Mouse (Mus musculus) liver, embryonic 12.5 days (tissue): Measurements from ENCODE around the gene Fcrl6. TPM values are rescaled to one million over a fixed set of nuclear protein-coding genes. Genes with fewer than 3 reads are reported as not detected.

Experiments used
- ATAC-seq: fragments of 200-750 bp; cut with Nextera tagmentation; 2 replicates; pipeline ENCODE4 v1.8.0; 2017; ENCODE audit warnings: moderate number of reproducible peaks, mild to moderate bottlenecking, moderate library complexity
- H3K27ac ChIP-seq: fragments of 300-500 bp; sonication (generic); 2 replicates; pipeline ENCODE4 v1.5.1; 2016; ENCODE audit warnings: mild to moderate bottlenecking
- H3K27me3 ChIP-seq: fragments of 300-500 bp; sonication (generic); replicated peaks from 2 replicates; pipeline ENCODE4 v1.6.1; 2016; ENCODE audit warnings: mild to moderate bottlenecking, moderate library complexity
- H3K36me3 ChIP-seq: fragments of 300-500 bp; sonication (generic); 2 replicates; pipeline ENCODE4 v1.6.1; 2016; ENCODE audit warnings: mild to moderate bottlenecking, moderate library complexity
- H3K4me1 ChIP-seq: fragments of 300-500 bp; sonication (generic); 2 replicates; pipeline ENCODE4 v1.6.1; 2016
- H3K4me2 ChIP-seq: fragments of 300-500 bp; sonication (generic); 2 replicates; pipeline ENCODE4 v1.6.1; 2016; ENCODE audit warnings: mild to moderate bottlenecking, moderate library complexity
- H3K4me3 ChIP-seq: fragments of 300-500 bp; sonication (generic); 2 replicates; pipeline ENCODE4 v1.5.1; 2016; ENCODE audit warnings: mild to moderate bottlenecking, moderate library complexity
- H3K9ac ChIP-seq: fragments of 300-500 bp; sonication (generic); 2 replicates; pipeline ENCODE4 v1.6.1; 2016; ENCODE audit warnings: mild to moderate bottlenecking, moderate library complexity
- H3K9me3 ChIP-seq: fragments of 300-500 bp; sonication (generic); replicated peaks from 2 replicates; pipeline ENCODE4 v1.6.1; 2016; ENCODE audit warnings: mild to moderate bottlenecking, moderate library complexity
- WGBS: fragments of 180-500 bp; shearing (Covaris S2); methylation state at CpG from one replicate; pipeline ENCODE4 v1.1.7; 2016; ENCODE audit not compliant: insufficient replicate concordance; 5-methylcytosine and 5-hydroxymethylcytosine counted together
- polyA plus RNA-seq: library from polyadenylated mRNA; unstranded; fragments of >200 nt; fragmentation: Nextera tagmentation; extraction: Ambion mirVana; gene quantifications from 2 replicates; pipeline ENCODE4 v1.2.1, GENCODE M21; 2016

Fcrl6 gene
- polyA plus RNA-seq, 1 experiment from 2014 or later: not detected

DNA sequence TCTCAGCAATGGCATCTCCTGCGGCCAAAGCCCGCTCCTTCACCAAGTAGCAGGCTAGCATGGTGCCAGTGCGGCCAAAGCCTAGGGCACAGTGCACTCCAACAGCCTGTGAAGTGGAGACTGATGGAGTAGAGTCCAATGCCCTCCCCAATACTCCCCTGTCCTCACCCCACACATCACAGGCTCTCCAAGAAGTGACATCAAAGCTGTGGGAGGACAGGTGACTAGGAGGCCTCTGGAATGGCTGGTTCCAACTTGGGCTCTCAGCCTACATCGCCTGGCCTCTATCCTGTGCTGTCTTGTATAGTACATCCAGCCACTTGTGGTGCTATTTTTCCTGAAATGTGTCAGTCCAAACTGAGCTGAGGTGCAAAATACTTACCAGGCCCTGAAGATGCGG, 29.4 kb upstream of the Fcrl6 start:
- H3K9me3 ChIP-seq: no peaks in the 10 kb centered on the region
- H3K27me3 ChIP-seq: no peaks in the 10 kb centered on the region
- no peak overlapping the region for H3K4me3 ChIP-seq
- H3K4me1 ChIP-seq: peaks cover 10% of the 10 kb centered on the region; the same call in 1 of the 2 replicates
- H3K4me2 ChIP-seq: no peak overlapping the region
- no peaks in the 10 kb centered on the region for H3K36me3 ChIP-seq
- WGBS: 84% methylated on average over 5 of the region's 5 CpGs
- no peak for ATAC-seq
- H3K27ac ChIP-seq: no peak overlapping the region
- H3K9ac ChIP-seq: no peak overlapping the region

DNA sequence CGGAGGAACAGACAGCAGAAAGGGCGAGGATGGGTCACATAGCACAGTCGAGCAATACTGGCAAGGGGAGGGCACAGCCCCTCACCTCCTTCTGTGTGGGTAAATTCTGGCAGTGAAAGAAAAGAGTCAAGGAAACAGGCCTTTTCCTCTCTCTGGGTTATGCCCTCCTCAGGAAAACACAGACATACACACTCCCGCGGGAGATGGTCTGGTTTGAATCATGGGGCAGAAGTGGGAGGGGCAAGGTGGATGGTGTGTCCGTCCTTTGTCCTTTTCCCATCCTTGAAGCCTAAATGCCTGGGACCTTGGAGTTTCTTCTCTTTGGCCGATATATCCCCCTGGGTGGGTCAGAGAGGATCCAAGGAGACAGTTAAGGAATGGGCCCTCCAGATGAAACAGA, 27.5 kb upstream of the Fcrl6 start:
- Histone ChIP-seq H3K27me3 (no peaks in the 10 kb centered on the region), H3K4me3 (no peak overlapping the region), H3K9ac (no peak overlapping the region), H3K36me3 (no peaks in the 10 kb centered on the region), H3K4me2 (no peak overlapping the region), H3K27ac (no peak overlapping the region), H3K9me3 (no peaks in the 10 kb centered on the region), H3K4me1 (peaks cover 10% of the 10 kb centered on the region; the same call in 1 of the 2 replicates)
- WGBS: 69% methylated on average over 7 of the region's 7 CpGs
- ATAC-seq: no peak

DNA sequence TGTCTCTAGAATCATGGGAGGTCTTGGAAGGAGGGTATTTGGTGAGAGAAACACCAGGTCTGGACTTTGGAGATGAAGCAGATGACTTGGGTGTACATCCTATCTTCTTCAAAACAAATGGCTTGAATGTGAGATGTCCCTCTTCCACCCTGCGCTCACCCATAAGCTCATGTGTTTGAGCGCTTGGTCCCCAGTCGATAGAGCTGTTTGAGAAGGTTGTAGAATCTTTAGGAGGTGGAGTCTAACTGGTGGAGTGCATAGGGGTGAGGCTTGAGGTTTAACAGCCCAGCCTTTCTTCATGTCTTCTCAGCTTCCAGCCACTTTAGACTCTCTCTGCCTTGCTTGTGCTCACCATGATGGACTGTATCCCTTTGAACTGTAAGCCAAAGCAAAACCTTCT, 24.0 kb upstream of the Fcrl6 start:
- Histone ChIP-seq H3K9me3 (no peaks in the 10 kb centered on the region), H3K4me2 (no peak overlapping the region), H3K9ac (no peak overlapping the region), H3K4me3 (no peak overlapping the region), H3K36me3 (no peaks in the 10 kb centered on the region), H3K27ac (no peak overlapping the region), H3K4me1 (no peaks in the 10 kb centered on the region), H3K27me3 (no peaks in the 10 kb centered on the region)
- WGBS: 78% methylated on average over 3 of the region's 3 CpGs
- ATAC-seq: no peak

DNA sequence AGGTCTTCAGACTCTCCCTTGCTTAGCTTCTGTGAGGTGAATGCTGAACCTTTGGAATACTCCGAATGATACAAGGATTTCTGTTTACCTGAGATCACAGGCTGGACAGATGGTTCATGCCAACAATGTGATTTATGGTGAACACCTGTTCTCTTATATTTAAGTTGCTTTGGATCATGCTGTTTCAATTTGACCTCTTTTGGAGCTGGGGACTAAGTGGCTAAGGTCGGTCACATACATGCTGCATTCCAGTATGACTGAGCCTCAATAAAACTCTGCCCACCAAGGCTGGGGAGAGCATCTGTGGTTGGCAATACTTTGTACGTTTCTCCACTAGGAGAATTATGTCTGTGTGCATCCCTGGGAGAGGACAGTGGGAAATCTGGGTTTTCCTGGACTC, 21.7 kb upstream of the Fcrl6 start:
- Histone ChIP-seq H3K4me3 (no peak overlapping the region), H3K9me3 (no peaks in the 10 kb centered on the region), H3K36me3 (no peaks in the 10 kb centered on the region), H3K4me2 (no peak overlapping the region), H3K9ac (no peak overlapping the region), H3K27me3 (no peaks in the 10 kb centered on the region), H3K27ac (no peak overlapping the region), H3K4me1 (no peaks in the 10 kb centered on the region)
- no peak for ATAC-seq
- WGBS: 68% methylated on average over 3 of the region's 3 CpGs

DNA sequence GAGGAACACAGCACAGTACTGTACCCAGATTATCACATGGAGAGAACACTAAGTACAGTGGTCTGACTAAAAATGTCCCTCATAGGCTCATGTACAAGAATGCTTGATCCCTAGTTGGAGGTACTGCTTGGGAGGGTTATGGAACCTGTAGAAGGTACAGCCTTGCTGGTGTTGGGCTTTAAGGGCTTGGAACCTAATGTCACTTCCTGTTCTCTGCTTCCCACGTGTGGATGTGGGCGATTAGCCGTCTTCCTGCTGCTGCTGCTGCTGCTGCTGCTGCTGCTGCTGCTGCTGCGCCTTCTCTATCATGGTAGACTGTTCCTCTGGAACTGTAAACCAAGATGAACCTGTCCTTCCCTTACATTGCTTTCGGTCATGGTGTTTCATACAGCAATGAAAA, 21.2 kb upstream of the Fcrl6 start:
- WGBS: 30% methylated on average over 5 of the region's 5 CpGs
- Histone ChIP-seq H3K36me3 (no peaks in the 10 kb centered on the region), H3K4me3 (no peak overlapping the region), H3K4me2 (no peak overlapping the region), H3K9ac (no peak overlapping the region), H3K9me3 (no peaks in the 10 kb centered on the region), H3K27ac (no peak overlapping the region), H3K27me3 (no peaks in the 10 kb centered on the region), H3K4me1 (no peaks in the 10 kb centered on the region)
- no peak for ATAC-seq

DNA sequence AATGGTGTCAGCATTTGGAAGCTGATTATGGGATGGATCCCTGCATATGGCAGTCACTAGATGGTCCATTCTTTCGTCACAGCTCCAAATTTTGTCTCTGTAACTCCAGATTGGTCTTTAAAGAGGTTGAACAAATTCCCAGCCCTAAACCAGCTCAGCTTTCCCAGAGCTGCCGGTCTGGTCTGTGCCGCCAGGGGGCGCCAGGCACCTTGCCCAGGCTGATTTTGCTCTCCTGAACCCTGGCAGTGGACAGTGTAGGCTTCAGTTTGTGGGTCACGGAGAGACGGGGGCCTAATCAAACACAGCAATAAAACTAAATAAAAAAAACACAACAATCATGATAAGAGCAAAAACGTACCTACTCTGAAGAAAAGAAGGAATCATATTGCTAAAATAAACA, 16.9 kb upstream of the Fcrl6 start:
- Histone ChIP-seq H3K36me3 (no peaks in the 10 kb centered on the region), H3K4me2 (no peak overlapping the region), H3K9me3 (no peaks in the 10 kb centered on the region), H3K27me3 (peaks cover 19% of the 10 kb centered on the region), H3K4me3 (no peak overlapping the region), H3K27ac (no peak overlapping the region), H3K9ac (no peak overlapping the region), H3K4me1 (no peaks in the 10 kb centered on the region)
- WGBS: 13% methylated on average over 7 of the region's 7 CpGs
- ATAC-seq: no peak

DNA sequence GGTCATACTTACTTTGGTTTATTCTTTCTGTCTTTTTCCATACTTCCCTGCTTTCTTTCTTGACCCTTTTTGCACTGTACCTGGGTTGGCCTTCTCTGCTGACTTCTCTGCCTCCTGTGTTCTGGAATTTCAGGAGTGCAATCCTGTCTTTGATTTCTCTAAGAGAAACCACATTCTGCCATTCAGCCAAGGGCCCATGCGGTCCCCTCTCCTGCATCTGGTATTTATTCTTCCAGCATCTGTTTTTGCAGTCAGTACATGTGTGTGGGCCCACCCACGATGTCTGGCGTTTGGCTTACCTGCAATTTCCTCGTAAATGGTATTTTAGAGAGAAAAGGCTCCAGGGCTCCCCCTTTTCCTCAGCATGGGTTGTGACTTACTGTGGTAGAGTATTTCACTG, 15.8 kb upstream of the Fcrl6 start:
- H3K9ac ChIP-seq: no peak overlapping the region
- ATAC-seq: no peak
- WGBS: 63% methylated on average over 4 of the region's 4 CpGs

DNA sequence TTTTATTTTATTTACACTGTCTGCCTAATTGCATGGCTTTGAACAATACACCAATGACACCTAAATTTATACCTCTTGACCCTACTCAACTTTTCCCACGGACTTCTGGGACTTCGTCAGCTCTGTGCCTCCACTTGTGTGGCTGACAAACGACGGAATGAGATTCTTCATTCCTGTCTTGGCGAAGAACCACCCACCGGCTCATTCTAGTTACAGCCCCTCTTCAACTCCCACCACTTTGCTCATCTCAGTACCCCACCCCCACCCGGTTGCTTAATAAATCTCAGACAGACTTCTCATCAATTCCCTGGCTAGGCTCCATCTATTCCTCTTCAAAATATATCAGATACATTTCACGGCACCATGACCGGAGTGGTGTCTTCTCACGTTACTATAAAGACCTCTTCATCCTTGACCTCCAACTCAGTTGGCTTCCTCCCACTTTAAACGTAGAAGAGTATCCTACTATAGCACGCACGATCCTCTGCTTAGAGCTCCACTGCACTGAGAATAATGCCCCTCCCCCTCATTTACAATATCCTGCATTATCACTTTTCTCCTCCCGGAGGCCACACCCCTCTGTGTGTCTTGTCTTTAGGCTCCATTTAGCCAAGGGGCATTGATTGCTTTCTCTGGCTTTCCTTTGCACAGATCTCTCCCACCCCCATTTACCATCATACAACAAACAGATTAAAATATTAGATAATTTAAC, 15.2 kb upstream of the Fcrl6 start:
- Histone ChIP-seq H3K4me3 (no peak overlapping the region), H3K9ac (no peak overlapping the region), H3K4me1 (no peaks in the 10 kb centered on the region), H3K36me3 (no peaks in the 10 kb centered on the region), H3K27ac (no peak overlapping the region), H3K4me2 (no peak overlapping the region), H3K9me3 (no peaks in the 10 kb centered on the region), H3K27me3 (peaks cover 19% of the 10 kb centered on the region)
- 43% methylated on average over 14 of the region's 14 CpGs for WGBS
- no peak for ATAC-seq

More for the DNA sequence above, 15.8 kb upstream of the Fcrl6 start:
- Histone ChIP-seq H3K4me3 (no peak overlapping the region), H3K36me3 (no peaks in the 10 kb centered on the region), H3K27me3 (peaks cover 19% of the 10 kb centered on the region), H3K4me1 (no peaks in the 10 kb centered on the region), H3K4me2 (no peak overlapping the region), H3K27ac (no peak overlapping the region), H3K9me3 (no peaks in the 10 kb centered on the region)

DNA sequence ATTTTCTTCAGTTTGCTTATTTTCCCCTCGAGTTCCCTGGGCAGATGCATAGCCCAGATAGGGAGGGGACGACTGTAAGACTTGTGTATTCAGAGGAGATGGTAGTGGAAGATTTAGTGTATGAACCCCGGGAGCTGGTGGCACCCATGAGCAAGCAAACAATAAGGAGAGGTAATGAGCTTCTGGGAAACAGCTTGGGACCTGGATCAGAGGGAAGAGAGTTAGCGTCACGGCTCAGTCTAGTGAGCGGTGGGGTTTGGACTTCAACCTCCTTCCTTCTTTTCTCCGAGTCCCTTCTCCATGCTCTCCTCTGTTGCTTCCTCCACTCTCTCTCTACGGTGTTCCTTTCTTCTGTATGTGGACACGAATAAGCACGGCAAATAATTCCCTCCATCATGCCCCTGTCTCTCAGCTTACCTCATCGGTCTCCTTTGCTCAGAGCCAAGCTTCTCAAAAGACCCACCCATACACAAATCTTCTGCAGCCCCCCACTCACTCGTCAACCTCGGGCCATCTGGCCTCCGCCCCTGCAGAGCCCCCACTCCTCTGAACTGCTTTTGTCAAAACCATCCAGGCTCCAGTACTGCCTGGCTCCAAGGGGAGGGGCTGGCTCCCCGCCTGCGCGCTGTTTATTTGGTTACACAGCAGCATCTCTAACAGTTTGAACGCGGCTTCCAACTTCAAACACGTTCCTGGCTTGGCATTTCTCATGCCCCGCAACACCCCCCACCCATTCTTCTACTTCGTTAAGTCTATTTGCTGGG, 14.4 kb upstream of the Fcrl6 start:
- WGBS: 29% methylated on average over 22 of the region's 22 CpGs
- Histone ChIP-seq H3K27ac (no peak overlapping the region), H3K36me3 (no peaks in the 10 kb centered on the region), H3K4me3 (no peak overlapping the region), H3K9ac (no peak overlapping the region), H3K4me1 (no peaks in the 10 kb centered on the region), H3K4me2 (peak overlapping the region; percentile 29), H3K27me3 (peaks cover 19% of the 10 kb centered on the region), H3K9me3 (no peaks in the 10 kb centered on the region)
- ATAC-seq: no peak

DNA sequence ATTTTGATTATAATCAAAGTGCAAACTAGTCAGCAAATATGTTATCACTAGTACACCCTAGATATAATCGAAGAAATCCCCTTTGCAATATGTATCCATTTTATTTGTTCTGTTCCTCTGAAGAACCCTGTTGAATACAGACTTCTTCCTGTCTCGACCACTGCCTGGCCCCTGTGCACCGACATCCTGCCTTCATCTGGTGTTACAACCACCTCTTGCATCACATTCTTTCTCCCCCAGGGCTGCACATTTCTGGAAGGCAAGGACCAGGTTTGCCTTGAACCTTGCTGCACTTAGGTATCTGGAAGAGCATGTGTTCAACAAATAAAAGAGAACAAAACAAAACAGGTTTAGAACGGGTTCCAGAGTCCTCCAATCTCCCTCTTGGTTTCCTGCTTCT, 13.1 kb upstream of the Fcrl6 start:
- Histone ChIP-seq H3K36me3 (no peaks in the 10 kb centered on the region), H3K27ac (no peak overlapping the region), H3K4me1 (no peaks in the 10 kb centered on the region), H3K27me3 (peaks cover 24% of the 10 kb centered on the region), H3K9ac (no peak overlapping the region), H3K4me2 (no peak overlapping the region), H3K4me3 (no peak overlapping the region), H3K9me3 (no peaks in the 10 kb centered on the region)
- ATAC-seq: no peak
- 32% methylated on average over 4 of the region's 4 CpGs for WGBS

DNA sequence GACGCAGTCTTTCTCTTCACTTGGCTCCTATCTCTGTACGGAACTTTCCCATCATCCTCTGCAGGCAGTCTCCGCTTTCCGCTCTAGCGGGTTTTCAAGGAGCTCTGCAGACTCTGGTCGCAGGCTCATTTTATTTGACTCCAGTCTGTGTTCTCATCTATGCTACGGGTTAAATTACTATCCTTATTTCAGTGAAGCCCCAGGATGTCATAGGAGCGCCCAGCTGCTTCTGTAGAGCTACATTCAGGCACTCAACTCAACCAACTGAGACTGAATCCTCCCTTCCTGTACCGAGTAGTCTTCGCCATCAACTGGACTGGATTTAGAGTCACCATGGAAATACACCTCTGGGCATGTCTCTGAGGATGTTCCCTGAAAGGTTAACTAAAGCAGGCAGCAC, 12.3 kb upstream of the Fcrl6 start:
- no peak overlapping the region for H3K27ac ChIP-seq
- no peak overlapping the region for H3K9ac ChIP-seq
- no peaks in the 10 kb centered on the region for H3K9me3 ChIP-seq
- no peaks in the 10 kb centered on the region for H3K4me1 ChIP-seq
- H3K4me3 ChIP-seq: no peak overlapping the region
- H3K27me3 ChIP-seq: peaks cover 24% of the 10 kb centered on the region
- no peak overlapping the region for H3K4me2 ChIP-seq
- no peak for ATAC-seq
- 78% methylated on average over 10 of the region's 10 CpGs for WGBS
- H3K36me3 ChIP-seq: no peaks in the 10 kb centered on the region

DNA sequence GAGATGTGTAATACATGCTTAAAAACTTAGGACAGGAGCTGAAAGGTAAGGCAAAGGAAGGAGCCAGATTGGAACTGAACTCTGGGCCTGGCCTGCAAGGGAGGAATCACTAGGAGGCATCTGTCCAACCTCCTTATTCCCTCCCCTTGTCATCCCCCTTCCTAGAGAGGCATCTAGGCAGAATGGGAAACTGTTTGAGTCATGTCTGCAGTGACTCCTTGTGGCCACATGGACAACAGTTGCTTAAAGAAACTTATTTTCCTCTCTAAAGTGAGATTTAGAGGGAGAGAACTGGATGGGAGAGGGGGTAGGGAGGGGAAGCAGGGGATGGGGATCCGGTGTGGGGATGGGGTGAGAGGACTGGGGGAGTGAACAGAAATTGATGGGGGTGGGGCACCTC, 10.4 kb upstream of the Fcrl6 start:
- Histone ChIP-seq H3K9ac (no peak overlapping the region), H3K4me2 (no peak overlapping the region)
- 33% methylated on average over 1 of the region's 1 CpGs for WGBS

More for the DNA sequence above, 10.4 kb upstream of the Fcrl6 start:
- Histone ChIP-seq H3K4me1 (no peaks in the 10 kb centered on the region), H3K36me3 (no peaks in the 10 kb centered on the region), H3K9me3 (no peaks in the 10 kb centered on the region), H3K27ac (no peak overlapping the region), H3K27me3 (peaks cover 24% of the 10 kb centered on the region), H3K4me3 (no peak overlapping the region)
- no peak for ATAC-seq
